ENCODE assay signal across 1 mouse cellular context in the genomic region with DNA sequence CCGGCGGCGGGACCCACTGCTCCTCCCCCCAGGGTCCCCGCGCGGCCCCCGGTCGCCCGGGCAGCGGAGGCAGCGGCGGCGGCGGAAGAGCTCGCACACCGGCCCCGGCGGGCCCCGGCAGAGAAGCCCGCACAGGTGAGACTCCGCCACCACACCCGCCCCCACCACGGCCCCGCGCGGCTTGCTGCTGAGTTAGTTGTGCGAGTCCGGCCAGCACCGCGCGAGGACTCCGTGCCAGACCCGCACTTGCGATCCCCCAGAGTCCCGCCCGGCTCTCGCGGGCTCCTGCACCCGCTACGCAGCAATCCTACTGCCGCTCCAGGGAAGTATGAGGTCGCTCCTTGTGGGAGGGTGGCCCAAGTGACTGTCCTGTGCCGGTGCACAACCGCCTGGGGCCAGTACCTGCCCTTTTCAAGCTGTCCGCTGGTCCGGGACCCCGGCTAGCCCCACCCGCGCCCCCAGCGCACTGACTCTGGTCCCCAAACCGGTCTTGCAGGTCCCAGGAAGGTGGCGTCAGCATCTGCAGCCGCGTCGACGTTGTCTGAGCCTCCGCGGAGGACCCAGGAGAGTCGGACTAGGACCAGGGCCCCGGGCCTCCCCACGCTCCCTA.
TF ChIP-seq lines count a peak whose summit lies in the region.

No protein-coding gene starts in this region.

TF ChIP-seq in MEL, 35 proteins besides CTCF, POLR2A, EP300 and RAD21 (continued from another document):
- TF ChIP-seq USF2 (IDR thresholded peaks at IDR 0.05; ENCODE audit: borderline replicate concordance in 1 of 2, insufficient read depth in 1 of 2, low read depth in 1 of 2, low read length in 2 of 2) (no peak), GABPA (IDR thresholded peaks at IDR 0.05; ENCODE audit: low read depth, low read length) (no peak), USF1 (IDR thresholded peaks at IDR 0.05; ENCODE audit: low read depth, low read length) (no peak), ZC3H11A (IDR thresholded peaks at IDR 0.05; ENCODE audit: low read depth, low read length) (no peak), BHLHE40 (IDR thresholded peaks at IDR 0.05; ENCODE audit: borderline replicate concordance, low read depth, low read length) (no peak), HCFC1 (IDR thresholded peaks at IDR 0.05; ENCODE audit: low read depth, low read length) (no peak), MXI1 (IDR thresholded peaks at IDR 0.05; ENCODE audit: low read depth, low read length) (no peak), MAX (IDR thresholded peaks at IDR 0.05; ENCODE audit: low read length) (no peak)
